Mouse (Mus musculus) thymus, postnatal 4 days (tissue): ENCODE measurements around the gene Megf6.

Experiments used
- DNase-seq: peaks from one replicate; pipeline ENCODE4 v3.0.0; 2021

Gene Megf6

GRCm38 (mm10) chr4:154170506-154171150 lies at the start of gene Megf6:
Gene Megf6, plus strand, starts transcription at chr4:154170730.
- DNase-seq, result no peak

GRCm38 (mm10) chr4:154121800-154122199 lies 48.7 kb upstream of the Megf6 start:
- no peak for DNase-seq

- DNase-seq, result no peak
These were observed 48.2 kb upstream of the Megf6 start for GRCm38 (mm10) chr4:154122374-154122773.

- no peak for DNase-seq
These were observed 47.0 kb upstream of the Megf6 start for GRCm38 (mm10) chr4:154123553-154123952.

- no peak for DNase-seq
These were observed 45.3 kb upstream of the Megf6 start for GRCm38 (mm10) chr4:154125202-154125601.

- no peak for DNase-seq
These were observed 43.3 kb upstream of the Megf6 start for GRCm38 (mm10) chr4:154127273-154127672.

- no peak for DNase-seq
These were observed 40.6 kb upstream of the Megf6 start for GRCm38 (mm10) chr4:154129950-154130349.

- no peak for DNase-seq
These were observed 38.6 kb upstream of the Megf6 start for GRCm38 (mm10) chr4:154131894-154132293.

GRCm38 (mm10) chr4:154134803-154135202 lies 35.7 kb upstream of the Megf6 start:
- DNase-seq, result no peak

GRCm38 (mm10) chr4:154137139-154137538 lies 33.4 kb upstream of the Megf6 start:
- DNase-seq, result no peak

- DNase-seq, result no peak
These were observed 30.8 kb upstream of the Megf6 start for GRCm38 (mm10) chr4:154139671-154140181.

- no peak for DNase-seq
These were observed 30.5 kb upstream of the Megf6 start, which contains the start of gene Trp73 for GRCm38 (mm10) chr4:154140182-154140212. Gene Trp73, minus strand, starts transcription at chr4:154140208.

GRCm38 (mm10) chr4:154140213-154141008 lies 30.1 kb upstream of the Megf6 start:
- DNase-seq, result no peak

GRCm38 (mm10) chr4:154141009-154141867 lies 29.3 kb upstream of the Megf6 start:
- DNase-seq, result no peak

GRCm38 (mm10) chr4:154142211-154143040 lies 28.1 kb upstream of the Megf6 start, which contains the start of gene Wrap73:
Gene Wrap73, plus strand, starts transcription at chr4:154142372.
- peak; percentile 89 for DNase-seq

GRCm38 (mm10) chr4:154144712-154145111 lies 25.8 kb upstream of the Megf6 start:
- DNase-seq, result no peak

GRCm38 (mm10) chr4:154146342-154146741 lies 24.2 kb upstream of the Megf6 start:
- no peak for DNase-seq

GRCm38 (mm10) chr4:154154104-154154503 lies 16.4 kb upstream of the Megf6 start:
- DNase-seq, result no peak

GRCm38 (mm10) chr4:154156050-154156449 lies 14.5 kb upstream of the Megf6 start:
- DNase-seq, result no peak

- DNase-seq, result no peak
These were observed 12.4 kb upstream of the Megf6 start for GRCm38 (mm10) chr4:154157970-154158662.

- DNase-seq, result peak; percentile 92
These were observed 11.5 kb upstream of the Megf6 start for GRCm38 (mm10) chr4:154159002-154159401.

- DNase-seq, result peak; percentile 54
These were observed 10.5 kb upstream of the Megf6 start for GRCm38 (mm10) chr4:154159961-154160537.
